Mouse (Mus musculus): Measurements from ENCODE around the gene Sorcs3.

The Sorcs3 gene

DNA sequence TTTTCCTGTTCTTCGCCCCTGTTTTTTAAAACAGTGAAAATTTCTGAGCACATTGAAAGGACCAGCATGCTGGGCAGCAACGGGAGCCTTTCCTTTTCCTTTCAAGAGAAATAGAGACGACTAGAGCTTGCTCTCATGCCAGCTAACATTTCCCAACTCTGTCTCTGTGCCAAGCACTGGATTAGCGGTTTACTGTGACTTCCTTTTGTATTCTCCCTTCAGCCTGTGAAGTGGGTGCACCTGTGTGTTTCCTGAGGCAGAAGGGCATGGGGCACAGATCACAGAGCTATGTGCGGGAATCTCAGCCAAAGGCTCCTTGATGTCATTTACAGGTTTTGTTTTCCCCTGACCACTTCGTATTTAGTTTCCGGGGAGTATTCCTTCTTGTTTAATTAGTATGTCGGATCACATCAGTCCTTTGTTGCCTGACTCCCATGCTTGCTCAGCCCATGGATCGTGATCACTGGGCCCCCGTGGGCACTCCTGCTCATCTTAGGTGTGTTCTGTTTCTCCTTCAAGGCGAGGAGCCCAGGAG lies 172.2 kb downstream of the Sorcs3 start:
- no peak for DNase-seq (ENCODE audit: low read depth, low spot score)

DNA sequence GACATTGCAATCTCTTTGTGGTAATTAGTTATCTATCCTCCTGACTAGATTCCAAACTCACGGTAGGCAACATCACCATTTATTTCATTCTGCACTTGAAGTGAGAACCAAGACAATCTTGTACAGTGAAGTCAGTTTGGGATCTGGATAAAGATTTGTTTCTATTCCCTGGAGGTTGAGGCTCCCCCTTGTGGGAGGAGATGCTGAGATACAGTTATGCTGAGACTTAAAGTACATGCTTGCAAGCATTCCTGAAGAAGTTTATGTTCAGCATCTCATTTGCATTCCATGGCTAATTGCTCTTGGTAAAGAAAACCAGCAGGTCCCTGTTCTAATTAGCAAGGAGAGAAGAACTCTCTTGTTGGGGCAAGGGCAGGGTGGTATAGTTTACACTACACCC lies 185.7 kb downstream of the Sorcs3 start:
- DNase-seq (ENCODE audit: low read depth, low spot score) = no peak

DNA sequence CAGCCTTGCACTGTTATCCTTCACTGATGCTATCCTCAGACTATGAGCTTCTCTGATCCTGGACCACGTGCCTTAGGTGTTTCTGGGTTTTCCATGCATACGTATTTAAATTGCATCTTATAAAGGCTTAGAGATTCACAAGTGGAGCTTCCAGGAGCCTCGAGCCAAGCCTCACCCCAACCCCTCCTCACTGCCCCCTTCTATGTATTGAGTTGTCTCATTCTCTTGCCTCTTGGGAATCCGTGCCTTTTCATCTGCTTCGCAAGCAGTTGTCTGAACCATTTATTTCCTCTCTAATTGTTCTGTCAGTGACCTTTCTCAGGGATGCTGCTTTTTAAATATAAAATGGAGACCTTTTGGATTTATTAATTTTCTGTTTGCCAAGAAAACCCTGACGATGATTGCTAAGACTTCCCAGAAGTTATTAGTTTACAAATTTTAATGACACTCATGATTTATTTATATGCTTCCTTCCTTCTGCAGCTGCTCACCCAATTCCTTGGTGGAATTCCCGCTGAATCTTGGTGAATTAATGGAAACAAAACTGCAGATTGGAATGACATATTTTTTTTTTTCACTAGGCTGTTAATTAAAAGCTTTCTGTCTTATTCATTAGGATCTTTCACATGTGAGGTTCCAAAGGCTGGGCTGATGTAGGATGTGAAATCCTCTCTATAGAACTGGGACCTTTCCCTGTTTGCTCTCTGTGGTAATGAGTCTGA lies 199.1 kb downstream of the Sorcs3 start:
- DNase-seq (ENCODE audit: low read depth, low spot score) = no peak

- DNase-seq (ENCODE audit: low read depth, low spot score) = no peak
Observed at GRCm38 (mm10) chr19:48408221-48408620, 202.4 kb downstream of the Sorcs3 start.

DNA sequence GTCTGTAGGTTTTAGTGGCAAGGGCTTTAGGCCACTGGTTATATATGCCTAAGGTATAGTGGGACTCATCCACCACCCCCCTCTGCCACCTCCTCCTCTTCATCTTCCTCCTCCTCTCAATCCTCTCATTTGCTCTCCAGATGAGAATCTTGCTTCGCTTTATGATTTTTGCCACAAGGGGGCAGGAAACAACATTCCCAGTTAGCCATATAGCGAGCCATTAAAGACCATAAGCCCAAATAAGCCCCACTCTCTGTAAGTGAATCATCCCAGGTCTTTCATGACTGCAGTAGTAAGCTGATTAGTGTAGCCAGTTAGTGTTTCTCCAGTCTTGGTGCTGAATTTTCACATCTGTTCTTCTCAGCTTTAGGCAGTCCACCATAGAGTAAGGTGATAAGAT lies 205.5 kb downstream of the Sorcs3 start:
- DNase-seq (ENCODE audit: low read depth, low spot score) = no peak

- no peak for DNase-seq (ENCODE audit: low read depth, low spot score)
Observed at GRCm38 (mm10) chr19:48413836-48414235, 208.0 kb downstream of the Sorcs3 start.

- DNase-seq (ENCODE audit: low read depth, low spot score) = no peak
Observed at GRCm38 (mm10) chr19:48418356-48418755, 212.5 kb downstream of the Sorcs3 start.

- no peak for DNase-seq (ENCODE audit: low read depth, low spot score)
Observed at GRCm38 (mm10) chr19:48429263-48429662, 223.4 kb downstream of the Sorcs3 start.

- DNase-seq (ENCODE audit: low read depth, low spot score) = no peak
Observed at GRCm38 (mm10) chr19:48429755-48430154, 223.9 kb downstream of the Sorcs3 start.

DNA sequence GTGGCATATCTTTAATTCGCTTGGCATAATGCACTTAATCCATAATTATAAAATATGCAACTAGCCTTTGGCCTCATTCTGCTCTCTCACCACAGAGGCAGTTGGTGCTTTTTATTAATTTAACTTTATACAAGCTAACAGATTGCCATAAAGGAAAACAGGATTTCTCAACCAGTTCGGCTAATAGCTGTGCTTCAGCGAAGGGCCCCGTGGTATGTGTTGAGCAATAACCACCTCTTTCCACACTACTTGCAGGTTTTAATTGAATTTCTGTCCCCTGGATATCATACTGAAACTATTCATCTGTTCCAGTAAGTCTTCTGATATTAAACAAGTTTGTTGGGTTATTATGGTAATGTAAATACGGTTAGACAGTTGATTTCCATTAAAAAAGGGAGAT lies 224.5 kb downstream of the Sorcs3 start:
- DNase-seq (ENCODE audit: low read depth, low spot score) = no peak

DNA sequence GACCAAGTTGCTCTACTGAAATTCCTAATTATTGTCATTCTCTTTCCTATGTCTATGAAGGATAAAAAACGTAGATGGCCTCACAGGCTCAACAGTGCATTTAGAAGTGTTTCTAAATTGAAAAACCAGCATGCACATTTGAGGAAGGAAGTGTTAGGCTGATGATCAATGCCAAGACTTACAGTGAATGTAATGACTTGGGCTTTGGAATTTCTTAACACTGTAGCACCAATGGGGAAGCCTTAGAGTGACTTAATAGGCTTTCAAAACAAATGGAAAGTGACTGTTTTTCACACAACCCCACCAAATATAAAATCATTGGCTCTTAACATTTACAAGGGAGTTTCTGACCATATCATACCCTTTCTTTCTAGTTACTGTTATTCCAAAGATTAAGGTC lies 232.6 kb downstream of the Sorcs3 start:
- DNase-seq (ENCODE audit: low read depth, low spot score) = no peak

DNA sequence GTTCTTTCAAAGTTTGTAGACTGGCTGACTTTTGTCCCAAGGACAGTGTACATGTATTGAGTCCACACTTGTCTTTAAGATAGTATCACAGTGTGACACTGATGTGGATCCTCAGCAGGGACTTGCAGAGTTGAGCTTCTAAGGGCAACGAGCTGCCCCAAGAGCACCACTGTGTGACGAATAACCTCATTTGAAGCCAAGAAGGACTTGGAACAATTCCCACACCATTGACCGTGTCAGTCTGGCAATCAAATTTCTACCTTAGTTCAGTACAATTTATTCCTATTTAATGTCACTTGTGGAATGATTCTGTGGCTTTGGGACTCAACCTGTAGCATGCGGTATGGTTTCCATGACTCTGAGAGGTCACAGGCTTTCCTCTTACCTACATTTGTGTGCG lies 255.3 kb downstream of the Sorcs3 start:
- no peak for DNase-seq (ENCODE audit: low read depth, low spot score)

- no peak for DNase-seq (ENCODE audit: low read depth, low spot score)
Observed at GRCm38 (mm10) chr19:48462426-48462825, 256.6 kb downstream of the Sorcs3 start.

DNA sequence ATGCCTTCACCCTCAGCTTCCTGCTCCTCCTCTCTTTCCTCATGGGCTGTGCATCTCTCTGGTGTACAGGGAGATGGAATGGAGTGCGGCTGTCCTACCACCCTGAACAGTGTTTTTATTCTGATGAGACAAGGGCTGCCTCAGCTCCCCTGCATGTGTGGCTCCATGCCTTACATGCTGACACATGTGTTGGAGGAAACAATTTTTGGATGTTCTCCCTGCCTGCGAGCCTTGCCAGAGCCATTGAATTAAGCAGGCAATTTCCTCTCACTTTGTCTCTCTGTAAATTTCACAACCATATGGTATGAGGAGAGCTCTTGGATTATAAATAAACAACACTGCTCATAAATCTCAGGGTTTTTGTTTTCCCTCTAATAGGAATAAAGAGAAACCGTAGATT lies 257.7 kb downstream of the Sorcs3 start:
- DNase-seq (ENCODE audit: low read depth, low spot score) = no peak

GRCm38 (mm10) chr19:48467471-48467870 lies 261.6 kb downstream of the Sorcs3 start:
- DNase-seq (ENCODE audit: low read depth, low spot score) = no peak

DNA sequence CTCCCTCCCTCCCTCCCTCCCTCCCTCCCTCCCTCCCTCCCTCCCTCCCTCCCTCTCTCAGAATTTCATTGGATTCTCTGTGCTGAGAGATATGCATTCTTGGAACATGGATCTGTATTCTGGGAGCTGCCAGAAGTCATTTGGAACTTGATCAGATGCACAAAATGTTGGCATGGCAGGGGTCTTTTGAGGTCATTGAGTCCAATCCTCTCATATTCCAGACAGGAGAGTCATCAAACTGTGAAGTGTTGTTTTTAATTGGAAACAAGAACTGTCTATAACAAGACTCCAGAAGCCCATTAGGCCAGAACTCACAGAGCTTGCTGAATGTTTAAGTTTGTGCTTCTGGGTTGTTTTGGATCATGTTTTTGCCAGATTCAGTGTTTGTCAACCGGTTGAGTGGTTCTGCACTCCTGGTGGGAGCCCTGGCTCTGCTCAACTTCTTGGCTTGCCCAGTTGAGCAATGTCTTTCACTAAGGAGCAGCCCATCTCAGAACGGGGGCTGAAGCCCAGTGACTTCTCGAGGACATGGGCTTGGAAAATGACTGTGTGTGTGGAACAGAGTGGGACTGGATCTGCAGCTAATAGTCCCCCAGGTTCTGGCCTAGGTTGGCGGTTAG lies 264.1 kb downstream of the Sorcs3 start:
- no peak for DNase-seq (ENCODE audit: low read depth, low spot score)

DNA sequence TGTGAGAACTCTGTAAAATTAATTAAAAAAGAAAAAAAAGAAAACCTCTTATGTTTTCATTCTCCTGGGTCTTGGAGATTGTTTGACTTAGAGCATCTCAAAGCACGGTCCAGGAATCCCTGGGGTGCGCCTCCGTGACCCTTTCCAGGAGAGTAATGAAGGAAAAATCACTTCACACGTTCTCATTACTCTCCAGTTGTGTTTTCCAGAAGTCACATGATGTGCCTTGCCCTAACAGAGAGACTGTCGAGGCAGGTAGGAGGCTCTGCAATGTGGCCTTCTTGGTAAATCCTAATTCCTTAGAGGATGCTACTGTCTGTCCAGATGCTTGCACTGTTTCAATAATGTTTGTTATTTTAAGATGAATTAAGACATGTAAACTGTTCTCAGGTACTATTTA lies 266.1 kb downstream of the Sorcs3 start:
- DNase-seq (ENCODE audit: low read depth, low spot score) = no peak

- DNase-seq (ENCODE audit: low read depth, low spot score) = no peak
Observed at GRCm38 (mm10) chr19:48475784-48476410, 270.1 kb downstream of the Sorcs3 start.

DNA sequence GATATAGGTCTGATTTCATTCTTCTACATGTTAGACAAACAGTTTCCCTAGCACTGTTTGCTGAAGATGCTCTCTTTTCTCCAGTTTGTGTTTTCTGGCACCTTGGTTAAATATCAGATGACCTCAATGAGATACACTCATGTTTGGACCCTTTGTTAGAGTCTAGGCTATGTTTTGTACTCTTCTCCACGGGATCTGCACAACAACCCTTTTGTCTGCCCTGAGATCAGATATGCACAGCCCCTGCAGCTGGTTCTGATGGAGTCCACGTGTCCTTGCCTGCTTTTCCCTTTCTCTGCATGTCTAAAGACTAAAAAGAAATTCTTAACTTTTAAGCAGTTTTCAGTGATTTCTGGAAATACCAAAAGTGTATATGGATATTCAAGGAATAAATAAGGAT lies 273.0 kb downstream of the Sorcs3 start:
- DNase-seq (ENCODE audit: low read depth, low spot score) = no peak

- DNase-seq (ENCODE audit: low read depth, low spot score) = no peak
Observed at GRCm38 (mm10) chr19:48482946-48483345, 277.1 kb downstream of the Sorcs3 start.

DNA sequence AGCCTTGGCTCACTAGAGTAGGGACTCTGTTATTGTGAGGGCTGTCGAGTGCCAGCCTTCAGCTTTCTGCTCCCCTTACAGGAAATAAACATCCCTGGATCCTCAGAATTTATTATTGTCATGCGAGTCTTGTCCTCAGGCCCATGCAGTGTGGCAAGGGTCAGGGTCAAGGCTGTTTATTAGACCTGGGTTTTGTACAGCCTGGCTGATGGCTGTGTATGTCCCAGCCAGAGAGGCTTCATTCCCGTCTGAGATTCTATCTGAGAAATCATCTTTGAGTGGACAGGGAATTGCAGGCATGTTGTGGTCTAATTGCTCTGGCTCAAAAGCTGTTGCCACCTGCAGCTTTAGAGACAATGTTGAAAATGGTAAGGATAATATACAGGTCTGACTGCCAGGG lies 285.3 kb downstream of the Sorcs3 start:
- DNase-seq (ENCODE audit: low read depth, low spot score) = no peak

- no peak for DNase-seq (ENCODE audit: low read depth, low spot score)
Observed at GRCm38 (mm10) chr19:48503896-48504620, 298.2 kb downstream of the Sorcs3 start.

All from retina, adult 2 months (tissue).